Mouse (Mus musculus) cerebellum, adult 11-12 months (tissue): ENCODE measurements around the gene Maf.

Experiments used
- DNase-seq: peaks from one replicate; pipeline ENCODE4 v3.0.0; 2022

Gene Maf

DNA sequence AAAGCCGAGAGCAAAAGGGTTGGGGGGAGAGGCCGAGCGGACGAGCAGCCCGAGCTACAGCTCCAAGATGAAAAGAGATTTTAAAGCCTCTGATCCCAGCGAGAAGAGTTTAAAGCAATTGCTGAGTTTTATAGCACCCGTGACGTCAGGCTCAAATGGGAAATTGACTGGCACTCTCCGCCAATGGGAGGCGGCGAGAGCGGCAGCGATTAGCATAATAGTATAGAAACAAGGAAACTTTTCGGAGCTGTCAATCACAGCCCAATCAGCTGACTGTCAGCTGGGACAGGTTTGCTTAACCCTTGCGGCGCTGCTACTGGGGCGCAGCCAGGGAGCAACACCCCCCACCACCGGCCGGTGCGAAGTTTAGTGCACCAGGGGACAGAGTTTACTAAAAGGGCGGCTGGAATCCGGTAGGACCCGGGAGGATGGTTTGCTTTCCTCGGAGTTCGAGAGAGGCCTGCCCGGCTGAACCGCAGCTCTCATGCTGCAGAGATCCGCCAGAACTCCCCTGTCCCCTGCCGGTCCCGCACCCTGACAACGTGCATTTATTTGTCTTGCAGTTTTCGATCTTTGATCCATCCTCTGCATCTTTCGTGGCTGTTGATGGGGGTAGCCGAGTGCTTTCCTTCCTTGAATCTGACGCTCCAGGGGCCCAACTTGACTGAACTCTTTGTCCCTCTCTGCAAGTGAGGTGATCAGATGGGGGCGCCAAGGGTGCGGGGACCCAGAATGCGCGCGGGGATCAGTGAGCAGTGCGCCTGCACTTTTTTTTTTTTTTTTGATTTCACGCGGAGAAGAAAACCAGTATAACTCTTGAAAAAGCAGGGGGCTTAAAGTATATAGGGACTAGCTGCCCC is at the start of gene Maf:
Gene Maf, minus strand, starts transcription at position 64 of the 860 bp plus-strand sequence.
- DNase-seq: peak; percentile 70

DNA sequence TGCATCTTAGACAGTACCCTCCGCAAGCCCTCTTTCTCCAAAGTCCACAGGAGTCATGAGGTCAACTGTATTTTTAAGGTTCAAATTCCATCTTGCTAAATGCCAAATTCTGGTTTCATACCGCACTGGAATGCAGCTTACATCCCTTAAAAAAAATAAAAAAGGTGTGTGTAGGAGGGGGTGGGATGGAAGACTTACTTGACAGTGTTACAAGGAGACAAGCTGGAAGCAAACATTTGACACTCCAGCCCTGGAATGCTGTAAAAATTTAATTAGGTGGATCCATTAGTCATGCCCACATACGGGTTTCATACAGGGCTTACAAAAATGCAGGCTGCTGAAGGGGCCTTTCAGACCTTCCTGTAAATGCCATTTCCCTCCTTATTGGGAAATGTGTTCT is 49.4 kb upstream of the Maf start:
- no peak for DNase-seq

DNA sequence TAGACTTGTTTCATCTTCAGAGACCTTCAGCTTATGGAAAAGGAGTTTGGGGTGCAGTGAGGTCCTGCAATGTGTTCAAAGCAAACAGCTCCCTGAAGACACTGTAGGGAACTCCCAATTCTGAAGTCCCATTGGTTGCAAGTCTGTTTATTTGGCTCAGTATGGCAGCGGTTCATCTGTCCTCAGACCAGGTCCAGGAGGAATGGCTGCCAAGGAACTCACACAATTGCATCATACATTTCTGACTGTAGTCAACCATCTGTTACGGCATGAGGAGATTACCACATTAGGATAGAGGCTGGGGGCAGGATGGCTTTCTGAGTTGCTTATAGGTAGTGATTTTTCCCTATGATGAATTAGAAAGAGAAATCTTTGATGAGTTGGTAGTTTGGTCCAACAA is 48.4 kb upstream of the Maf start:
- peak; percentile 88 for DNase-seq

DNA sequence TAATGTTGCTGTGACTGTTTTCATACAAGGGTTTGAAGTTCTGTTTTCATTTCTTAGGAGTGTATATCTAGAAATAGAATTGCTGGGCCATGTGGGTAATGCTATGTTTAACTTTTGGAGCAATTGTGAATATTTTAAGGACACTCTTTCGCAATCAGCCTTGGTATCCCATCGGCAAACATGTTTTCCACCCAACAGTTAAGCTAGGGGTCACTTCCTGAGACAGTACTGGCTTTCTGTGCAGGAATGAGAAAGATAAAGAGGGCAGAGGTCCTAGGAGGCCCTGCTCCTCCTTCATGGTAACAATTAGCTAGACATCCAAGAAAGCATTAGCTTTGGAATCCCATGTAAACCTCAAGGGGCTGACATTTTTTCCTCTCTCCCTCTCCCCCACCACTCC is 47.1 kb upstream of the Maf start:
- DNase-seq: no peak

DNA sequence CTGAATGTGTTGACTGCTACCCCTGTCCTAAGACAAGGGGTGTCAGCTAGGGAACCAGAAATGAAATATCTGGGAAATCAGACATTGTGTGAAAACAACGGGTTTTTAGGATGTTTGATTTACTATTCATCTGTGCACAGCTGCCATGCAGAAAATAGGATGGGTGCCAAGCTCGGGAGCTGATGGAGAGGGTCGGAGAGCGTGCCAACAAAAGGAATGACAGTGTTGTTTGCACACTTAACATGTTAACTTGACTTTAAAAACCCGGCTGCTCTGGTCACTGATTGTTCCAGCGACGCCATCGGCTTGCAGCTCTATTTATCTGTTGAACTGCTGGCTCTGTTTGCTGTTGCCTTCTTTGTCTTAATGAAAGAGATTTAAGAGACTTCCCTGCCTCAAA is 46.2 kb upstream of the Maf start:
- DNase-seq: no peak

DNA sequence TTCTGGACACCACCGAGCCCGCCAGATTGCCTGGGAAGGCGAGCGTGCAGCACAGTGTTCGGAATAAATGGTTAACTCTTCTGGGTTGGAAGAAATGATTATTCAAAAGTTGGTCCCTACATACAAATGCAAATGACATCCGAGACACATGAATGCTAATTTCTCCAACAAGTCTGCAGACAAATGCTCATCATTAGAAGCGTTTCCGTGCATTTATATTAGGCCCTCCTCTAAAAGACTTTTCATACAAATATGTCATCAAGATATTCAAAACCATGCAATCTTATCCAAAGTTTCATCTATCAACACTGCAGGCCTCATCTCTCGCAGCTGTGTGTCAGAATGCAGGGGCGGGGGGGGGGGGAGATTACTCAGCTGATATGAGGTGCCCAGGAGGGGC is 39.8 kb upstream of the Maf start:
- DNase-seq: no peak

DNA sequence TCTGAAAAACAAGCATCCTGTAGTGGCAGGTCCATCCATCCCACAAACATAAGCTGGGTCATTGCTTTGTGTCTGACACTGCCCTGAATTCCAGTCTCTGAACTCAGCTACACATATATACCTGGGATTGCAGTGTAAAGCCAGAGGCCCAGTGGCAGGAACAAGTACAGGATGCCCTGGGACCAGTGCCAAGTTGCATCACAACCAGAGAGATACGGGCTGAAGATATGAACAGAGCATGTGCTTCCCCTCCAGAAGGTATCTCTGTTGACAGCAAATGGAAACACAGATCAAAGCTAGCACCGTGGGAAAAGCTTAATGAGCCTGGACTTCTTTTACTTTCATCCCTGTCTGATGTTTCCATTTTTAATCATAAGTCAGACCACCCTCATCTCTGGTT is 38.1 kb upstream of the Maf start:
- no peak for DNase-seq

DNA sequence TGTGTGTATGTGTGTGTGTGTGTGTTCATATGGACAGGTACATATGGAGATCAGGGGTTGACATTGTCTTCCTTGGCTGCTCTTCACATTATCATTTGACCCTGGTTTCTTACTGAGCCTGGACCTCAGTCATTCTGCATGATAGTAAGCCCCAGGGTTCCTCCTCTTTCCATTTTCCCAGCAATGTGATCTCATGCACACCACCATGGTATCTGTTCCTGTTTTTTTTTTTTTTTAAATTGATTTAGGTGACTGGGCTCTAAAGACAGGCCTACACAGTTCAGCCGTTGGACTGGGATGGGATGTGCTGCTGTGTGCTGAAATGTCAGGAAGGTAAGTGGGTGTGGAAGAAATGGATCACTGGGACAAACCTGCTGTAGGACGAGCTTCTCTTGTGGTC is 35.8 kb upstream of the Maf start:
- no peak for DNase-seq

DNA sequence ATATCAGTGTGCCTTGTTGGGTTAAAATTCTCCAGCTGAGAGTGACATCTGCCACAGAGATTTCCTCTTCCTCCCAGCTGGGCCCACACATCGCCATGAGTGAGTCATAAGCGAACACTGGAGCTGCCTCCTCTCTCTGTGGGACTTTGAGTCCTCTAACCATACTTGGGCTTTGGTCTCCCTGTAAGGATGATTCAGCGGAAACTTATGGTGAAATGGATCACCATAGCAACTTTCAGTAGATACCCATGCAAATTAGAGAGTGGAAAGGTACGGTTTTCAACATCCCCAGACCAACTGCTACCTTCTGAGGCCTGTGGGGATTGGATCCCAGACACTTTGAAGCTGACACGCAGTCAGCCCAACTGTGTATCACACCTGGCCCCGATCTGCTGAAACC is 35.1 kb upstream of the Maf start:
- DNase-seq: no peak

DNA sequence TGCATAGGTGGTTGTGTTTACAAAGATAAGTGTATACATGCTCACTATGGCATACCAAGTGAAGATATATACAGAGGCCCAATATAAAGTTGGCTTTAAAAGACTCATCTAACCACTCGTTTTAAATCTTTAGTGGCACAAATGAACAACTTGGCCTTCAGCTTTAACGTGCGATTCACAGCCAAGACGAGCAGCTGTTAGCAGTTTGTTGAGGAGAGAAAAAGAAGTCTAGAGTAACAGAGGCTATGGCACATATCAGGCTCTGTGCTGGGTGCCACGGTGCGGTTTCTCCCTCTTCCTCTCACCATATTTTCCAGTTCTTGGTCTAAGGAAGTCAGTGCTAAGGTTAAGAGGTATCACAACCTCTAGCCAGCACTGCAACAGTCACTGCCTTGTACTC is 34.4 kb upstream of the Maf start:
- no peak for DNase-seq

DNA sequence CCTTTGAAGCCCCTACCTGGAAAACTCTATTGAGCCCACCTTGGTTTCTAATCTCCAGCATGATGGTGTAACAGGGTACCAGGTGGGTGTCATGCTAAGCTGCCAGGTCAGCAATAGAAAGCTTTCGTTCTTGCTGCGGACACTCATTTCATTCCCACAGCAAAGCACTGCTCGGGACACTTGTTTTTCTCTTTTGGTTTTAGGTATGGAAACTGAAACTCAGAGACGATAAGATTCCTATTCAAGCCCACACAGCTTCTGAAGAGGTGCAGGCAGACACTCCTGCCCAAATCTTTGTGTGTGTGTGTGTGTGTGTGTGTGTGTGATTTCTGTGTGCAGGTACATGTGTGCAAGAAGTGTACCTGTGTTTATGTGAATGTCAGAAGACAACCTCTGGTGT is 32.2 kb upstream of the Maf start:
- DNase-seq: no peak

DNA sequence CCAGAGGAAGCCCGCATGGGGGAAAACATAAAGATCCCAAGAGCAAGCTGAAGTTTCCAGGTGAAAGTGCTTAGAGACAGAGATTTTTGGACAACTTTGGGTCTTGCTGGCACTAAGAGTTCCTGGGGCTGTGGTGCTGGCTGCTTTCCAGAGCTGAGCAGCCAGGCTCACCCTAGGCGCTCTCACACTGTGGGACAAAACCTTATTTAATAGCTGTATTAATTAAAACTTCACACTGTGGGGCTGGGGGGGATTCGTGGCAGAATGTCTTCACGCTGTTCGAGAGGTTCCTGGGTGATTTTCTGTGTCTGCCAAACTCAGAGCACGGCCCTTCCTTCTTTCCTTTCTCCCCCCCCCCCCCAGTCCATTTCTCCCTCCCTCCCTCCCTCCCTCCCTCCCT is 24.8 kb upstream of the Maf start:
- DNase-seq: no peak

DNA sequence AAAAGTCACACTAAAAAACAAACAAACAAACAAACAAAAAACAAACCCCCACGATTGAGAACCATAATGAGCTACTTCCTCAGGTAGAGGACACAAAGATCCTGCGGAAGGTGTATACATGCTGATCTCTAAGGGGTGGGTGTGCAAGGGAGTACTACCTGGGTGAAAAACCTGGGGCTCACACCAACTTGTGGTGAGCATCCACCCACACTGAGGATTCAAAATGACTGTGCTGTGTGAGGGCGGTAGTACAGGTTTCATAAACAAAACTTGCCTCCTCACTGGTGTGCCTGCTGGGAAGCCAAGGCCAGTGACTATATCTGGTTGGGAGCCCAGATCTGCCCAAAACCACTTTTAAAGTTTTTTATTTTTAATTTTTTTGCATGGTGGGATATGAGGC is 19.2 kb upstream of the Maf start:
- DNase-seq: no peak

DNA sequence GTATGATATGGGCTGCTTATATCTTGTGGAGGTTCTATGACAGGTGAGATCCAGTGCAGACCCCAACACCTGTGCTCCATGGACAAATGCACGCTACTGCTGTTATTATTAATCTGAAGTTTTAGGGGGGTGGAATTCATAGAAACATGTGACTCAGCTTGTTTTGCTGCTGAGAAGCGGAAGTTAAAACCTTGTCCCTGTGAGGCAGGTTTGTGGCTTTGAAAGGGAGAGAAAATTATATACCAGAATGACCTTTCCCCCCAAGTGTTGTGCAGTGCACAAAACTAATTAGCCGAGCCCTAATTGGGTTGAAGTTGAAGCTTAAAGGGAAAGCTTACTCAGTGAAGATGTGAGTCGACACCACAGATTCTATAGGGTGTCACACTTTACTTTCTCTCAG is 18.6 kb upstream of the Maf start:
- no peak for DNase-seq

DNA sequence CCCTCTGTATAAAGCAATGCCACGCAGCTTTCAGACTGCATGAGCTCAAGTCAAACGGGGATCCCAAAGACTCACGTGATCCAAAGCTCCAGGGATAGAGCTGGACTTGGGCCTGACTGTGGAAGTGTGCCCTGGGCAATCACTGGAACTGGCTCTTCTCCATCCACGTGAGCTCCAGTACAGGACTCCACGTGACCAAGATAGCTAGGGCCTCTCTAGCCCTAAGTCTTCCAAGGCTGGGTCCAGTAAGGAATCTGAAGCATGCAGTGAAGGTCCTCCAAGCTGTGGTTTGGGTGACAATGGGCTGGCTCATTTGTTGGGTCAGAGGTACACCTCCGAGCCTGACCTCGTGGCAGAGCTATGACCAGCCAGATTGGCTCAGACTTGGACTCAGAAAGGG is 11.5 kb upstream of the Maf start:
- no peak for DNase-seq

DNA sequence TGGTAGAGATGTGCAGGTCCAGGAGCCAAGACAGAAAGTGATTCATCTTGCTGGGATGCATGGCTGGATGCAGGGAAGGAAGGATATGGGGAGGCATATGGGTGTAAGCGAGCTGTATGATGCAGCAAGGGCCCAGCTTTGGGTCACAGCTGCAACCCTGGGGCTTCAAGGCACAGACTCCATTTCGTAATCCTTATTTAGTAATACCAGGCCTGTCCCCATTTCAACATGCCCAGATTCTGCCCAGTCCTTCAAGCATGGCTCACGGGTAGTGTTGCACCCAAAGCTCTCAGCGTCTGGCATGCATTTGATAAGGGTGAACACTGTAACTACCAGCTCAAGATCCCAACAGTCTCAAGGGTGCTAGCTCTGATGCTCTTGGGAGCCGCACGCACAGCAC is 11.0 kb upstream of the Maf start:
- DNase-seq: no peak

DNA sequence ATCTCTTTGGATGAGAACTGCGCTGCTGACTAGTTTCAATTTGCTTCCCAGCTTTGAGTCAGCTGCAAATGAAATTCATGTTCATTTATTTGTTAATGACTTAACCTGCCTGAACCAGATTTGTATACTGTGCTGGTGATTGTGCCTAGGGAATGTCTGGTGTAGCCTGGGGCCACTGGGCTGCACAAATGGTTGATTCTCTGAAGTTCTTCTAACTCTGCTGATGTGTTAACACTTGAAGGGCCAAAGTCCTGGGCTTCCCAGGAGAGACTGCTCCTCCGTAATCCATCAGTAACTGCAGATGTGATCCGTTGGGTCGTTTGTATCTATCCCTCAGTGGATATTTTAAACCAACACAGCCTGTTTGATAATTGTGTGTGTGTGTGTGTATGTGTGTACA is 7.7 kb upstream of the Maf start:
- DNase-seq: no peak

DNA sequence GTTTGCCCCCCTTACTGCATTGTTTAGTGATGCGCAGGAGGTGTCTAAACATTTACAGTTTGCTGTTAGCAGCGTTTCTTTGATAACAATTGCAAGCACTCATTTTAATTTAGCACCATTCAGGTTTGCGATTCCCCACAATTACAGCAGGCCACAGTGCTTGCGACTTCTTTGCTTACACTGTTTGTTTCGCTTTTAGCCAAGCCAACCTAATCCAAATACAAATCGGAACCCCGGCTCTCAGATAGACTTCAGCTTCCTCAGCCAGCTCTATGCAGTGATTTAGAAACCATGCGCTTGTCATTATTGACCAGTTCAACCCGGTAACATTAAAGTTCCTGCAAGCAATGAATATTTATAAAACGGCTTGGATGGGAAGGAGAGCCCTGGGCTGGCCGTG is 3.5 kb upstream of the Maf start:
- DNase-seq: no peak

DNA sequence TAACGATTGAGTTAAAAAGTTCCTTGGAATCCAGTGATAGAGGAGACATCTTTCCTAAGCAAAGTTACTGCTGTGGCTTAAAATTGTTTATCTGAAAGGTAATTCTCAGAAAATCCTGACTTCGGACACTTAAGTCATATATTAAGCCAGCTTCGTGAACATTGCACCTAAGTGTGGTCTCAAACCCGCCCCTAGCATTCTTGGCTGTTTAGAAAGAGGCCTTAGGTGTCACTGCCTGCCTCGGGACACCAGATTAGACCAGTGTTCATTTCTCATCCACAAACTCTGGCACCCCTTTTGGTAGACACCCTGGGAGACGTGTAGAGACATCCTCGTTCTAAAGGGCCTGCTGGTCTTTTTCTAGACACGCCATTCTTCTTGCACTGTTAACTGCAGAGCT is 2.3 kb upstream of the Maf start:
- DNase-seq: no peak

DNA sequence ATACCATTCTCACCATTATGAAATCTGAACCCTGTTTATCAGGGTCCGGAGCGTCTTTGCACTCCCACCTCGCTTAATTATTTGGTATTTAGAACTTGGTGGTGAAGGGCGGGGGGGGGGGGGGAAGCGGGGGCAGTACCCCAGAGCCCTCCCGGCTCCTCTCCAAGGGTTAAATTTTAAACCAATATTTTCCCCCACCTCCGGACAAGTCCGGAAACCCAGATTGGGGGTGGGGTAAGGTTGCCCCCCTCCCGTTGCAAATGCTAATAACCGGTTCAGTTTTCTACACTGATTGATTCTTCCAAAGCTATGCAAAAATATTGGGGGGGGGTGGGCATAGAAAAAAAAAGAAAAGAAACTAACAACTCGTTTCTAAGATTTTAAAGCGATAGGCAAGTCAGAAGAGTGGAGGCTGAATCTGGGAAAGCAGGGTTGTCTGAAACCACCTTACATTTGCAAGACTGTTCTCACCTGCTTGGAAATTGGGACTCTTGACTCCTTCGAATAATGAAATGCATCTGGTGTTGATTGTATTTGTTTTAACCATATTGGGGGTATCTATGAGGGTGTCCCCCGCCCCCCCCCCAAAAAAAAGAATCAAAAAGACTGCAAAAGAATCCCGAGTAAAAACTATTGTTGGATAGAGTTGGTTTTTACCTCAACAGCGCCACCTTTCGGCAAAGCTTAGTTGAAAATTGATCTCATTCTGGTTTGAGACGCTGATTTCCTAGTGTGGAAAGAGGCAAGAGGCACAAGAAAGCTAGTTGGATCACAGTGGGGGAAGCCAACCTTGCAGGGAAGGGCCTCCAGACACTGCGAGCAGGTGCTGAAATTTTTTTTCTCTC is 1.6 kb upstream of the Maf start:
- DNase-seq: peak; percentile 63

DNA sequence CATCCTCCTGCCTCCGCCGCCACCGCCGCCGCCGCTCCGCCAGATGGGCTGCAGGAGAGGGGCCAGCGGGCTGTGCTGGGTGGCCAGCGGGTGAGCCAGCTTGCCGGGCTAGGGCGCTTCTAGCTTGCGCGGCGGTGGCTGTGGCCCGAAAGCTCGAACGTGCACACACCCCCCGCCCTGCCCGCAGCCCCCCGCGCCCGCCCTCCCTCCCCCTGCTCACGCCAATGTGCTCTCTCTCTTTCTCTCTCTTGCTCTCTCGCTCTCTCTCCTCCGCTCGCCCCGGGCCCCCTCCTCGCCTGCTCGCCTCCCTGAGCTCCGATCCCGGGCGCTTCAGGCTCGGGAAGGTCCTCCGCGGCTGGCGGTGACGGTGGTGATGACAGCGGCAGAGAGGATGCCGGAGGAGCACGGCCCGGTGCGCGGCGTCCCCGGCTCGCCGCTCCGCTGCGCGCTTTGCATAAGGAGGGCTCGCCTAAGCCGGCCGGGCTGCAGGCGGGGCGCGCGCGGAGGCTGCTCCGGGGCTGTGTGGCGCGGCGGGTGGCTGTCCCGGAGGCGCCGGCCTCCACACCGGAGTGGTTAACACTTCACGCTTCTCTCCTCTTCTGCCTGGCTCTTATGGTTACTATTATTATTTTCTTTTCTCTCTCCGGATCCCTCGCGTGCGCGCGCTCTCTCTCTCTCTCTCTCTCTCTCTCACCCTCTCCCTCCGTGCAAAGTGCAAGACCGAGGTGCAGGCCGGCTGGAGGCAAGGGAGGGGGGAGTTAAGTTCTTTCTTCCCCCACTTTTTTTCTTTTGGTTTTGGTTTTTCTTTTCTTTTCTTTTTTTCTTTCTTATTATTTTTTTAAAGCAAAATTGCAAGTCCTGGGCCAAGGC is 498 bp downstream of the Maf start:
- DNase-seq: peak; percentile 75

DNA sequence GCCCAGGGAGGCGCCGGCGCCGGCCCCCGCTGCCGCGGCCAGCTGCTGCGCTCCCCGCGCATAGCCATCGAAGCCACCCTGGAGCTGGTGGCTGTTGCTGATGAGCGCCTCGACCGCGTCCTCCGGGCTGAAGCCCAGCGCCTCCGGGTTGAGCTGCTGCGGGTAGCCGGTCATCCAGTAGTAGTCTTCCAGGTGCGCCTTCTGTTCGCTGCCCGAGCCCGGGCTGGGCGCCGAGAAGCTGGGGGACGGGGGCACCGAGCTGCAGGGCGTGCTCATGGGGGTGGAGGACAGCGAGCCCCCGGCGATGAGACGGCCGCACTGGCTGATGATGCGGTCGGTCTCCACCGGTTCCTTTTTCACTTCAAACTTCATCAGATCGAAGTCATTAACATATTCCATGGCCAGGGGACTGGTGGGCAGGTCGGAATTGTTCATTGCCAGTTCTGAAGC is 1.2 kb downstream of the Maf start:
- DNase-seq: peak; percentile 59

DNA sequence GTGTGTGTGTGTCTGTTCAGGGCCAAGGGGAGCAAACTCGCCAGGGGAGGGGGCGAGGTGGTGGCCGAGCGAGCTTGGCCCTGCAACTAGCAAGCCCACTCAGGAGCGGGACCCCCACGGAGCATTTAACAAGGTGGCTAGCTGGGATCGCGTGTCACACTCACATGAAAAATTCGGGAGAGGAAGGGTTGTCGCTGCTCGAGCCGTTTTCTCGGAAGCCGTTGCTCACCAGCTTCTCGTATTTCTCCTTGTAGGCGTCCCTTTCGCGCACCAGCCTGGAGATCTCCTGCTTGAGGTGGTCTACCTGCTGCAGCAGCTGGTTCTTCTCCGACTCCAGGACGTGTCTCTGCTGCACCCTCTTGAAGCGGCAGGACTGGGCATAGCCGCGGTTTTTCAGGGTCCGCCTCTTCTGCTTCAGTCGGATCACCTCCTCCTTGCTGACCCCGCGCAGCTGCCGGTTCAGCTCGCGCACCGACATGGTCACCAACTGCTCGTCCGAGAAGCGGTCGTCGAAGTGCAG is 1.9 kb downstream of the Maf start:
- peak; percentile 71 for DNase-seq
